Mouse (Mus musculus): Measurements from ENCODE around the gene Tmem169.

Gene Tmem169

DNA sequence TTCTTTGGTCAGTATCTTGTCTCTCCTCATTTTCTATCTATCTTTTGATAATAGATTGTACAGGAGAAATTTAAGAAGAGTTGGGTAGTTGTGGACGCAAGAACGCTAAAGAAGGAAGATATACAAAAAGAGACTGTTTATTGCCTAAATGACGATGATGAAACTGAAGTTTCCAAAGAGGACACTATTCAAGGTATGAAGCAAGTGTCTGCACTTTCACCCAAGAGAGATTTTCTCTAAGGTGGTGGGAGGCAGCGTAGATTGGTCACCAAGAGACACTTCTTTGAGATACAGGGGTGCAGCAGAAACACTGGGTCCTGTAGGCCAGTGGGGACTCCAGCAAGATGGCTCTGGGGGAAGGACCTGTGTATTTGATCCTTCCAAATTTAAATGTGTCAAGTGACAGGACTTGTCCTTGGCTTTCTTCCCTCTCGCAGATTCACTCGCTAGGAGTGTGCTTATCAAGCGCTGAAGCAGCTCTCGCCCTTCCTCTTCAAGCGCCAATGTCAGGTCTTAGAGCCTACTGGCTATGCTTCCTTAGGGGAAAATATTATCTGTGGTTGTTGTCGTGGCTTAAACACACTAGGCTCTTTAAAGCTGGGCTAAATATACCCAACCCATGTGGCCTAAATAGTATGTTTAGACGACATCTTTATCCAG lies 42.1 kb downstream of the Tmem169 start:
- no peak for DNase-seq (ENCODE audit: low read depth, low spot score)

DNA sequence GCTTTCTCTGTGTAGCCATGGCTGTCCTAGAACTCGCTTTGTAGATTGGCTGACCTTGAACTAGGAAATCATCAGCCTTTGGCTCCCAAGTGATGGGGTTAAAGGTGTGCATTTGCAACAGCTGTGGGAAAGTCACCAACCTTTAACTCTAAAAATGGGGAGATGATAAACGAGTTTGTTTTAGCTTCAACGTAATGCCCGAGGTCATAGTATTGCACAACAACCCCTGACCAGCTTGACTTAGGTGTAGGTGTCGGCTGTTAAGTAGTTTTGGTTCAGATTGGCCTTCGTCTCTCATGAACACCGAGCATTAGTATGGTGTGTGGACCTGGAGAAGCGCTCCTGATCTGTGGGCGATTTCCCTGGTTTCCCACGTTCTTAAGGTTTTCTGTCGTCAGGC lies 50.6 kb downstream of the Tmem169 start:
- no peak for DNase-seq (ENCODE audit: low read depth, low spot score)

DNA sequence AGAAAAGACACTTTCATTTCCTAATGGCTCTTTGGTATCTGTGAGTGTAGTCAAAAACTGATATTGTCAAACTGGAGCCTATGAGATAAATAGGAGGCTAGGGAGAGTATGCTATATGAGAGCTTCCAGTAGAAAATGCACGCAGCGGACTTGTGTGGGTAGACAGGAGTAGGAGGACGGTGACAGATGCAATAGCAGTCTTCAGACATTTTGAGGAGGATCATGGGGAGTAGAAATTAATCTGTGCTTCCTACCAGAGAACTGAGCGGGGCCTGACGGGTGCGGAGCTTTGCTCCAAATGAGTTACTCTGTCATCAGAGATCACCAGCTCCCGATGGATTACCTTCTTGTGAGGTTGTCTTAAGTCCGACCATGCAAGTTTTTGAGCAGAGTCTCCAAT lies 52.6 kb downstream of the Tmem169 start:
- no peak for DNase-seq (ENCODE audit: low read depth, low spot score)

DNA sequence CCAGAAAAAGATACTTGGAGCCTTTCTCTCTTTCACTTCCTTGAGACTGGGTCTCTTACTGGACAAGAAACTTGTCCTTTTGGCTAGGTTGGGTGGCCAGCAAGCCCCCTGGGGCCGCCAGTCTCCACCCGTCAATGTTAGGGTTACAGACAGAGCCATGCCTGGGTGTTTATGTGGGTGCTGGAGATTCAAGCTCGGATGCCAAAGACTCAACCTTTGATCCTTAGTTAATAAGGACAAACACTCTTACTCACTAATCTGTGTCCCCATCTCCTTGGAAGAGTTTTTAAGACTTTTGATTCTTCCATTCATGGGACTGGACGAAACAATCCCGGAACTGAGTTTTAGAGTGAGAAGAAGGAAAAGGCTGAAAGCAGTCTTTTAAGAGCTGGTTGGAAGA lies 54.2 kb downstream of the Tmem169 start:
- DNase-seq (ENCODE audit: low read depth, low spot score) = no peak

DNA sequence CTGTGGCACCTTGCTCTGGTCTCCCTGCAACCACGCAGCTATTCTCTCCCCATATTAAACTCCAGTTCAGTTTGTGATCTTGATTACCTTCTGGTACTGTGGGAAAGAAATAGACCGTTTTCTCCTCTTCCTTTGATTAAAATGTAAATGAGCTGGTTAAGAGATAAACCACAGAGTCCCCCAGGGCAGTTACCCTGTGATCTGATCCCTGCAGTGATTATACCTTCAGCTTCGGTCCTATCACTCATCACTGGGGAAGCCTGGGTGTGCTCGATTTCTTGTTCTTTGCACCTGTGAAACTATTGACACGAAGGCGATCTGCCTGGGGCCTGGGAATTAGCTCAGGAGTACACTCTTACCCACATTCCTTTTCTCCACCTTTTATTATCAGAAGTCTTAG lies 63.7 kb downstream of the Tmem169 start:
- no peak for DNase-seq (ENCODE audit: low read depth, low spot score)
